Mouse (Mus musculus) neutrophil, adult 83 days (primary cell): ENCODE data around the gene Gm21719. TPM values are rescaled to one million over a fixed set of nuclear protein-coding genes. Genes with fewer than 3 reads are reported as not detected.

Source experiments
- total RNA-seq, 2 experiments: library from RNA; stranded (reverse); gene quantifications; one replicate each; pipeline ENCODE4 v1.2.4; 2023

Gene Gm21719
- total RNA-seq: not detected

GRCm38 (mm10) chrY:6682772-6683171 is at the start of gene Gm21719:
Gm21719 (minus strand) TSS chrY:6682872.

Other genes with a start within 250 kb of the Gm21719 start
- gene Gm28919, start 99.3 kb downstream of the Gm21719 start, total RNA-seq: not detected
- gene Gm20830, start 235.4 kb upstream of the Gm21719 start, total RNA-seq: not detected